Mouse (Mus musculus) kidney, postnatal 4 days (tissue): ENCODE measurements around the gene Prr5.
A peak's percentile ranks its signal among the peaks of the same experiment; 100 is the strongest.
"Not testable (repeated sequence)": the region's sequence is repeated elsewhere in the genome, so short reads cannot be mapped to it uniquely, and the experiment has no call there.

ENCODE experiments used
- DNase-seq, 2 experiments: peaks; one replicate each; pipeline ENCODE4 v3.0.0; 2021; ENCODE audit warnings: mixed read lengths in 2 of 2

Prr5 gene

GRCm38 (mm10) chr15:84715132-84715531 is 45.7 kb downstream of the Prr5 start:
- DNase-seq: no peak

GRCm38 (mm10) chr15:84717570-84718270 is 48.3 kb downstream of the Prr5 start:
- DNase-seq: not testable (repeated sequence)

- no peak for DNase-seq
These were observed 49.4 kb downstream of the Prr5 start for GRCm38 (mm10) chr15:84718785-84719184.

DNA sequence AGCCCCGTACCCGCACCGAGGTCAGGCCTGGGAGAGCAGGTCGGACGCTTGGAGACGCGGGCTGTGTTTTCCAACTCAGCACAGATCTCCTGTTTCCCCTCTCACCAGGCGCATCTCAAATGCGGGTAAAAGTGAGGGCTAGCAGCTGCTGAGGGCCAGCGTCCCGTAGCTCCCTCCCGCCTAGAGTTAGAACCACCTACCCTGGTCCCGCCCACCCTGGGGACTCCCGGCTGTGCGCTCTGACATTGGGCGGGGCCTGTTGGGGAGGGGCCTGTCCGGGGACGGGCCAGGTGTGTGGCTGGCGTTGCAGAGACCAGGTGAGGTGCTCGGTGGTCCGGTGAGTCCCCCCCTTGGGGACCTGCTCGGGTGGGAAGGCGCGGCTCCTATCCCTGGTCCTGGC is 50.4 kb downstream of the Prr5 start, which contains the start of gene Arhgap8:
Gene Arhgap8, plus strand, starts transcription at position 262 of the 400 bp plus-strand sequence.
- peak; percentile 77 to 85 for DNase-seq

GRCm38 (mm10) chr15:84720291-84721204 is 51.1 kb downstream of the Prr5 start:
- DNase-seq: peak; percentile 65 to 78

GRCm38 (mm10) chr15:84723656-84724055 is 54.2 kb downstream of the Prr5 start:
- not testable (repeated sequence) for DNase-seq

GRCm38 (mm10) chr15:84724199-84724598 is 54.8 kb downstream of the Prr5 start:
- DNase-seq: peak in 1 of 2 experiments; percentile 46

DNA sequence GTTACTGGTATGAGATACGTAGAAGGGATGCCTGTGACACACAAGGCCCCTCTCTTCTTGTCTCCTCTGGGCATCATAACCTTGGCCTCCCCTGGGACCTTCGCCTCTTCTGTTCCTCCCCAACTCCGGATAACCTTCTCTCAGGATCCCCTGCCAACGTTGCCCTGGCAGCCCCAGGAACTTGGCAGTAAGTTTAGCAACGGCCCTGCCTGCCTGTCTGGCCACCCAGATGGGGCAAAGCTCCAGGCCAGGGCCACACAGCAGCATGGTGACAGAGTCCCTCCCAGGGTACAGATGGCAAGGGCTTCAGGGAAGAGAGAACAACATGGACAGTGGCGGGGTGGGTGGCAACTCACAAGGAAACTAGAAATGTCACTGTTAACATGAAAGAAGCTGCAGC is 60.3 kb downstream of the Prr5 start:
- DNase-seq: no peak

DNA sequence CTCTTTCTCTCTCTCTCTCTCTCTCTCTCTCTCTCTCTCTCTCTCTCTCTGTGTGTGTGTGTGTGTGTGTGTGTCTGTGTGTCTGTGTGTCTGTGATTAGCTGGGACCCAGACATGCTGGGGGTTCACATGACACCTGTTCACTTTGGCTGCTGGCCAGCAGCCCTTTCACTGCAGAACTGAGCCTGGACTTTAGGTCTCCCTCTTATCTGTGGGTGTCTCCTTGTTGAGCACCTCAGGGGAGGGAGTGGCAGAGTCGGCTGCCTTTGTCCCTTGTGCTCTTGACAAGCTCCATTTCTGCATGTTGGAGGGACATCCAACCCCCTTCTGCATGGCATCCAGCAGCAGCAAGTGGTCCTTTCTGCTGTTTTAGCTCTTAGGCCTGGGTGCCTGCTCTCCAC is 61.5 kb downstream of the Prr5 start:
- DNase-seq: no peak

GRCm38 (mm10) chr15:84731676-84732424 is 62.4 kb downstream of the Prr5 start:
- no peak for DNase-seq

GRCm38 (mm10) chr15:84732425-84732749 is 63.0 kb downstream of the Prr5 start:
- DNase-seq: no peak

DNA sequence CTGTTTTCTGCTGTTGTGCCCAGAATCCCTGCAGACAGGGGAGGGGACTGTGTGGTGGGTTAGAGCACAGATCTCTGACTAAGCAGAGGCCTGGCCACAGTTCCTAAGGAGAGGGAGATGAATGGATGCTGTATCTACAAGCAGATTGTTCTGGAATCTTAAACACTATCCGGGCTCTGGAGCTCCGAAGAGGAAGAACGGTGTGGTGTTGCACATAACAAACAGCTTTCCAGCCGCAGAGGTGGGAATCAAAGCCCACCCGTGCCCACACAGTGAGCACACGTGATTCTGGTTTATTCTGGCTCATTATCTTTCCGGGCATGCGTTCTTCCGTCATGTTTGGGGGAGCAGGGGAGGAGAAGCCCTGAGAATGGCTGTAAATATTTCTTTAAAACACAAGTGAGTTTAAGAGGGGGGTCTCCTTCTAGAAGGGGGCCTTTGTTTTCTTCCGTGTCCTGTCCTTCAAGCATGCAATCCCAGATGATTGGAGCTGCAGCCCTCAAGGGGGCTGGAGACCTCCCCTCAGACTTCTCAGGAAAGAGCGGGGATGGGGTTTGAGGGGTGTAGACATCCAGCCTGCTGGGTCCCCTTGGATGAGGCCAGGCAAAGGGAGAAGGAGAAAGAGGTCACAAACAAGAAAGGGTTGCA is 67.0 kb downstream of the Prr5 start:
- no peak for DNase-seq

- DNase-seq: no peak
These were observed 67.5 kb downstream of the Prr5 start for GRCm38 (mm10) chr15:84736994-84737346.

DNA sequence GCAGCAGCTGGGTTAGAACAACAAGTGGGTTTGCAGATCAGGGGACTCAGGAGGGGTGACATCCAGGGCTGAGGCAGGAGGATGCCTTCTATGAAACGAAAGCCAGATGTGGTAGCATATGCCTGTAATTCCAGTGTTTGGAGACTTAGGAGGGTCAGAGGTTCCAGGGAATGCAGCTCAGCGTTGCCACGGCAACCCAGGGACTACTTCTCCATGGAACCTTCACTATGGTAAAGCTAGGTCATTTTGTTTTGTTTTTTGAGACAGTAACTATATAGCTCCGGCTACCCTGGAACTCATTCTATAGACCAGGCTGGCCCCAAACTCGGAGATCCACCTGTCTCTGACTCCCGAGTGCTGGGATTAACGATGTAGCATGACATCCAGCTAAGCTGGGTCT is 68.8 kb downstream of the Prr5 start:
- no peak for DNase-seq

GRCm38 (mm10) chr15:84741573-84741972 is 72.2 kb downstream of the Prr5 start:
- DNase-seq: no peak

DNA sequence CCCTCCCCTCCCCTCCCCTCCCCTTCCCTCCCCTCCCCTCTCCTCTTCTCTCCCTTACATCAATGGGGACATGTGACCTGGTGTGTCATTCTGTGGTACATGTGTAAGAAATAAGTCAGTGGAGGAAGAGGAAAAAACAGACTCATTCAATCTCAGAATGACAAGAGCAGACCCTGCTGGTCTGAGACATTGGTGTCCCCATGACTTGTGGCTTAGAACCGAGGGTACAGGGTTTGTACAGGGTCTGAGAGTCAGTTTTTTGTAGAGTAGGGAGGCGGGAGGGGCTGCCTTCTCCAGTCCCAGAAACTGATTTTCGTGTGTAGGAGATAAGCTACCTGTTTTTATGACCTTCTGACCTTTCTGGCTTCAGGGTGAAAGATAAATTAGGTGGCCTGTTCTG is 73.9 kb downstream of the Prr5 start:
- no peak for DNase-seq

- no peak for DNase-seq
These were observed 74.9 kb downstream of the Prr5 start for GRCm38 (mm10) chr15:84744308-84744707.

GRCm38 (mm10) chr15:84745831-84746230 is 76.4 kb downstream of the Prr5 start:
- no peak for DNase-seq
